Mouse (Mus musculus): Measurements from ENCODE around the gene Amigo3. TPM values are rescaled to one million over a fixed set of nuclear protein-coding genes. Genes with fewer than 3 reads are reported as not detected.
A peak's percentile ranks its signal among the peaks of the same experiment; 100 is the strongest.

The Amigo3 gene
- polyA plus RNA-seq, 1 experiment from 2014 or later: 1.4 TPM

DNA sequence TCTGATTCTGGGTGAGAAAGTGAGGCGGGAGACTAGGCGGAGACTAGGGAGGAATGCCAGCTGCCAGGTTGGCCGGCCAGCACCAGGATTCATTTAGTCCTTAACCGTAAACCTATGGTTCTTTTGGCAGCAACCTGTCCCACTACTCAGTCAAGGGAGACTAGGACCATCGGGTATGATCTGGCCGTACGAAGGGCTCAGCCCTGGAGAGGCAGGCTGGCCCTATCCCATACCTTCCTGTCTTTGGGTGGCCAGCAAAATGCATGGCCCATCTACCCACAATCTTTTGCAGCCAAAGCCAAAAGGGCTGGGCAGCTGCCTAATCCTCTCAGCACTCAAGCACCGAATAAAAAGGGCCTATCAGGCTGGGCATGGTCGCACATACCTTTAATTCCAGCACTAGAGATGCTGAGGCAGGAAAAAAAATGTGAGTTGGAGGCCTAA, 19.5 kb downstream of the Amigo3 start:
- ATAC-seq (replicated peaks; ENCODE audit: low FRiP score, low read depth): no peak

DNA sequence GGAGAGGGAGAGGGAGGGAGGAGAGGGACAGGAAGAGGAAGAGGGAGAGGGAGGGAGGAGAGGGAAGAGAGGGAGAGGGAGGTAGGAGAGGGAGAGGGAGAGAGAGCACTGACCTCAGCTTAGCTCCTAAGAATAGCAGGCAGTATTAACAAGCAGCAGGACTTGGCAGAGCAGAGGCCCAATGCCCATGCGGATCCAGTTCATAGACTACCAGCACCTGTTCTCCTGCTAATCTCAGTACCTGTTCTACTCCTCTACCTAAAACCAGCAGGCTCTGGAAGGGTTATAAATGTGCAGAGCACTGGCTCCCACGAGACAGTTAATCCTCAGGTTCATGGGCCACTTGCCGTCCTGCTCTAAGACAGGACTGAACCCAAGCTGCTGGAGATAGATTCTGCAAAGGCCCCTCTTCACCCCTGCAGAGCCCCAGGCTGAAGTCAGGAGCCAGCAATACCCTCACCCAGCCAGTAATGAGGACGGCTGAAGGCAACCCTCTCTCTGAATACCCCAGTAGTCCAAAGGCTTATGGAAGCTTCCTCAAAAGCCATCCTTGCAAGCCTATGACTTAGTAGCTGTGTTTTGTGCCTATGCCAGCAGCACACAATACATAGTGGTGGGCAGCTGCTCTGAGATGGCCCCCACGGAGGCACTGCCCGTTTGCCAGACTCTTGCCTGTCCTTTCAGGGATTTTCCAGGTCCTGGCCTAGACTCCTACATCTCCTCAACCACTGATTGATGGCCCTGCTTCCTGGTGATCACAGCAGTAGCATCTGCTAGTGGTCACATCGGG, 20.4 kb downstream of the Amigo3 start:
- H3K4me3 ChIP-seq (replicated peaks; ENCODE audit: low read depth, low read length): no peak overlapping the region
- peaks cover 14% of the 10 kb centered on the region; the same call in 1 of the 2 replicates for H3K36me3 ChIP-seq (ENCODE audit: insufficient read depth, low read length)
- peak overlapping the region; percentile 13; the same call in 1 of the 2 replicates for H3K9ac ChIP-seq (ENCODE audit: low read depth, low read length)
- TF ChIP-seq CTCF (IDR thresholded peaks at IDR 0.05; ENCODE audit: low read depth): no peak
- 0 out of 2 replicates have a peak, but pooled peaks cover 5% of the 10 kb centered on the region for H3K4me1 ChIP-seq (replicated peaks; ENCODE audit: insufficient read depth, low read length)
- no peak for DNase-seq (ENCODE audit: low spot score)
- H3K27me3 ChIP-seq (ENCODE audit: insufficient read depth, low read length): no peaks in the 10 kb centered on the region
- H3K27ac ChIP-seq: no peak overlapping the region
- 55% methylated on average over 7 of the region's 7 CpGs for WGBS
- H3K4me2 ChIP-seq (ENCODE audit: low read length): no peak overlapping the region
- H3K9me3 ChIP-seq (replicated peaks; ENCODE audit: low read length): no peaks in the 10 kb centered on the region
- ATAC-seq (replicated peaks; ENCODE audit: low FRiP score, low read depth): no peak

More for the DNA sequence above, 19.5 kb downstream of the Amigo3 start:
- H3K9ac ChIP-seq (ENCODE audit: low read depth, low read length): no peak overlapping the region
- H3K9me3 ChIP-seq (replicated peaks; ENCODE audit: low read length): no peaks in the 10 kb centered on the region
- no peak overlapping the region for H3K27ac ChIP-seq
- 75% methylated on average over 9 of the region's 9 CpGs for WGBS
- no peaks in the 10 kb centered on the region for H3K27me3 ChIP-seq (ENCODE audit: insufficient read depth, low read length)
- no peak for DNase-seq (ENCODE audit: low spot score)
- H3K36me3 ChIP-seq (ENCODE audit: insufficient read depth, low read length): peaks cover 14% of the 10 kb centered on the region; the same call in 1 of the 2 replicates
- H3K4me1 ChIP-seq (replicated peaks; ENCODE audit: insufficient read depth, low read length): no peaks in the 10 kb centered on the region
- no peak for TF ChIP-seq CTCF (IDR thresholded peaks at IDR 0.05; ENCODE audit: low read depth)
- no peak overlapping the region for H3K4me3 ChIP-seq (replicated peaks; ENCODE audit: low read depth, low read length)
- H3K4me2 ChIP-seq (ENCODE audit: low read length): no peak overlapping the region

DNA sequence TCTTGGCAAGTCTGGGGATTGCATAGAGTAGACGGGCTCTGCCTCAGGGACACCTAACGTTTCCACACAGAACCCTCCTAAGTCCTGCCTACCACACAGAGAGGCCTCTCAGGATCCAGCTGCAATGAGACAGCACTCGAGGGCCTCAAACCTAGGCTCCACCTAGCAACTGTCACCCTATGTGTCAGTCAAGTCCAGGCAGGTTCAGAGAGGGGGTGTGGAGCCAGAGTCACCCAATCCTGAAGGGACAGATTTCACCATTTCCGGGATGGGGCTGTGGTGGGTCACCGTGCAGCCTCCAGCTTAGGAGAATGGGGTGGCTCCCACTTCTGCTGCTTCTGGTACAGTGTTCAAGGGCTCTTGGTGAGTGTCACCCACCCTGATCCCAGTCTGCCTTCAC, 27.2 kb downstream of the Amigo3 start, which contains the start of gene Mst1:
Mst1 (plus strand) TSS at position 269 of the 400 bp plus-strand sequence.
- TF ChIP-seq CTCF (IDR thresholded peaks at IDR 0.05; ENCODE audit: low read depth): no peak
- peak within 1 kb of the TSS; percentile 86 for H3K9ac ChIP-seq (ENCODE audit: low read depth, low read length)
- H3K9me3 ChIP-seq (replicated peaks; ENCODE audit: low read length): no peaks in the 10 kb centered on the region
- peak within 1 kb of the TSS; percentile 60 for H3K4me3 ChIP-seq (replicated peaks; ENCODE audit: low read depth, low read length)
- WGBS: 82% methylated on average over 5 of the region's 5 CpGs
- DNase-seq (ENCODE audit: low spot score) (no peak), ATAC-seq (replicated peaks; ENCODE audit: low FRiP score, low read depth) (no peak)
- H3K4me1 ChIP-seq (replicated peaks; ENCODE audit: insufficient read depth, low read length): 0 out of 2 replicates have a peak, but pooled peaks cover 9% of the 10 kb centered on the region
- H3K4me2 ChIP-seq (ENCODE audit: low read length): peak within 1 kb of the TSS; percentile 92
- peak within 1 kb of the TSS; percentile 60; the same call in 1 of the 2 replicates for H3K27ac ChIP-seq
- no peaks in the 10 kb centered on the region for H3K27me3 ChIP-seq (ENCODE audit: insufficient read depth, low read length)
- H3K36me3 ChIP-seq (ENCODE audit: insufficient read depth, low read length): peaks cover 4% of the 10 kb centered on the region

DNA sequence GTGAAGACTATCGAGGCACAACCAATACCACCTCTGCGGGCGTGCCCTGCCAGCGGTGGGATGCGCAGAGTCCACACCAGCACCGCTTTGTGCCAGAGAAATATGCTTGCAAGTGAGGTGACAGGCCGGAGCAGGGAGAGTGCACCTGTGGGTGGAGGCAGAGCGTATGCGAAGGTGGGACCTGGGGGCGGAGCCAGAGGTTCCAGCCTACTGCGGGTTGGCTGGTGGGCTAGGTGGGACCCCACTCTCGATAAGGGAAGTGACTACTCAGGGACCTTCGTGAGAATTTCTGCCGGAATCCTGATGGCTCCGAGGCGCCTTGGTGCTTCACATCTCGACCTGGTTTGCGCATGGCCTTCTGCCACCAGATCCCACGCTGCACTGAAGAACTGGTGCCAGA, 29.6 kb downstream of the Amigo3 start:
- Histone ChIP-seq H3K4me2 (ENCODE audit: low read length) (peak overlapping the region; percentile 32), H3K4me1 (replicated peaks; ENCODE audit: insufficient read depth, low read length) (0 out of 2 replicates have a peak, but pooled peaks cover 9% of the 10 kb centered on the region), H3K36me3 (ENCODE audit: insufficient read depth, low read length) (peaks cover 24% of the 10 kb centered on the region), H3K4me3 (replicated peaks; ENCODE audit: low read depth, low read length) (no peak overlapping the region; the same call in 1 of the 2 replicates), H3K27ac (no peak overlapping the region), H3K9me3 (replicated peaks; ENCODE audit: low read length) (no peaks in the 10 kb centered on the region), H3K27me3 (ENCODE audit: insufficient read depth, low read length) (no peaks in the 10 kb centered on the region), H3K9ac (ENCODE audit: low read depth, low read length) (no peak overlapping the region)
- ATAC-seq (replicated peaks; ENCODE audit: low FRiP score, low read depth) (no peak), DNase-seq (ENCODE audit: low spot score) (no peak)
- 2% methylated on average over 19 of the region's 19 CpGs for WGBS
- no peak for TF ChIP-seq CTCF (IDR thresholded peaks at IDR 0.05; ENCODE audit: low read depth)

DNA sequence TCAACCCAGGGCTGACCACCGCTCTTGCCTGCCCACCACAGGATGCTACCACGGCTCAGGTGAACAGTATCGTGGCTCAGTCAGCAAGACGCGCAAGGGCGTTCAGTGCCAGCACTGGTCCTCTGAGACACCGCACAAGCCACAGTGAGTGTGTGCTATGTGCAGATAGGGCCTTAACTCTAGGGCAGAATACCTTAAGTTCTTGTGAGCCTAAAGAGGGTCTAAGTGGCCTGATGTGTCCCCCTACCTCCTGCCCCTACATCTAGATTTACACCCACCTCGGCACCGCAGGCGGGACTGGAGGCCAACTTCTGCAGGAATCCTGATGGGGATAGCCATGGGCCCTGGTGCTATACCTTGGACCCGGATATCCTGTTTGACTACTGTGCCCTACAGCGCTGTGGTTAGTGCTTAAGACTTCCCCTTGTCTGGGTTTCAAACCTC, 30.1 kb downstream of the Amigo3 start, which contains the start of gene Rnf123:
Rnf123 (minus strand) TSS at position 359 of the 444 bp plus-strand sequence.
- DNase-seq (ENCODE audit: low spot score) (no peak), ATAC-seq (replicated peaks; ENCODE audit: low FRiP score, low read depth) (no peak)
- Histone ChIP-seq H3K27ac (no peak within 1 kb of the TSS), H3K9me3 (replicated peaks; ENCODE audit: low read length) (no peaks in the 10 kb centered on the region), H3K4me3 (replicated peaks; ENCODE audit: low read depth, low read length) (no peak within 1 kb of the TSS; the same call in 1 of the 2 replicates), H3K9ac (ENCODE audit: low read depth, low read length) (no peak within 1 kb of the TSS), H3K4me1 (replicated peaks; ENCODE audit: insufficient read depth, low read length) (0 out of 2 replicates have a peak, but pooled peaks cover 7% of the 10 kb centered on the region), H3K36me3 (ENCODE audit: insufficient read depth, low read length) (peaks cover 28% of the 10 kb centered on the region), H3K27me3 (ENCODE audit: insufficient read depth, low read length) (no peaks in the 10 kb centered on the region), H3K4me2 (ENCODE audit: low read length) (peak within 1 kb of the TSS; percentile 32)
- TF ChIP-seq CTCF (IDR thresholded peaks at IDR 0.05; ENCODE audit: low read depth): no peak
- WGBS: 24% methylated on average over 12 of the region's 12 CpGs

DNA sequence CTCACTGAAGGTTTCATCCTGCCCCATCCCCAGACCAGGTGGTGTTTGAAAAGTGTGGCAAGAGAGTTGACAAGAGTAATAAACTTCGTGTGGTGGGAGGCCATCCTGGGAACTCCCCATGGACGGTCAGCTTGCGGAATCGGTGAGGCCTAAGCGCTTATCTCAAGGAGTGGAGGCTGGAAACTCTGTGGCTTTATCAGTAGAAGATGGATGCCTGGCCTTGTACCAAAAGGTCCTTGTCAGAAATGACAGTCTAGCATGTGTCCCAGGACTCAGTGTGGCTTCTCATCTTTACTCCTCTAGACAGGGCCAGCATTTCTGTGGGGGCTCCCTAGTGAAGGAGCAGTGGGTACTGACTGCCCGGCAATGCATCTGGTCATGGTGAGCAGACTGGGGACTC, 30.6 kb downstream of the Amigo3 start:
- H3K27me3 ChIP-seq (ENCODE audit: insufficient read depth, low read length): no peaks in the 10 kb centered on the region
- DNase-seq (ENCODE audit: low spot score) (no peak), ATAC-seq (replicated peaks; ENCODE audit: low FRiP score, low read depth) (no peak)
- no peaks in the 10 kb centered on the region for H3K9me3 ChIP-seq (replicated peaks; ENCODE audit: low read length)
- H3K9ac ChIP-seq (ENCODE audit: low read depth, low read length): no peak overlapping the region
- no peak overlapping the region for H3K4me3 ChIP-seq (replicated peaks; ENCODE audit: low read depth, low read length)
- peaks cover 29% of the 10 kb centered on the region for H3K36me3 ChIP-seq (ENCODE audit: insufficient read depth, low read length)
- H3K4me2 ChIP-seq (ENCODE audit: low read length): no peak overlapping the region
- H3K4me1 ChIP-seq (replicated peaks; ENCODE audit: insufficient read depth, low read length): 0 out of 2 replicates have a peak, but pooled peaks cover 2% of the 10 kb centered on the region
- H3K27ac ChIP-seq: no peak overlapping the region
- TF ChIP-seq CTCF (IDR thresholded peaks at IDR 0.05; ENCODE audit: low read depth): no peak
- WGBS: 73% methylated on average over 6 of the region's 6 CpGs
